Mouse (Mus musculus) cortical plate, adult 2 months (tissue): ENCODE measurements around the gene Fam209. TPM values are rescaled to one million over a fixed set of nuclear protein-coding genes. Genes with fewer than 3 reads are reported as not detected.

Source experiments
- H3K27ac ChIP-seq: fragments of 200-500 bp; 2 replicates; pipeline ENCODE4 v1.5.1; 2012; ENCODE audit warnings: low read length, control low read depth, inconsistent platforms; ENCODE audit not compliant: insufficient read depth
- H3K4me1 ChIP-seq: fragments of 200-500 bp; 2 replicates; pipeline ENCODE4 v1.6.1; 2011; ENCODE audit warnings: low read length; ENCODE audit not compliant: control insufficient read depth, insufficient read depth
- H3K4me3 ChIP-seq: fragments of 200-500 bp; 2 replicates; pipeline ENCODE4 v1.5.1; 2011; ENCODE audit warnings: mild to moderate bottlenecking, low read length, control low read depth; ENCODE audit not compliant: insufficient read depth
- CTCF ChIP-seq: fragments of 200-500 bp; IDR thresholded peaks from 2 replicates; pipeline ENCODE4 v1.5.1; 2011; ENCODE audit warnings: mild to moderate bottlenecking, control low read depth, low read length; ENCODE audit not compliant: insufficient read depth; ENCODE audit errors: extremely low read depth
- POLR2A ChIP-seq: fragments of 200-500 bp; IDR thresholded peaks from 2 replicates; pipeline ENCODE4 v1.6.1; 2011; ENCODE audit warnings: mild to moderate bottlenecking, low read length, control low read depth; ENCODE audit not compliant: insufficient read depth; ENCODE audit errors: extremely low read depth
- polyA plus RNA-seq: library from polyadenylated mRNA; depleted of rRNA; stranded (reverse); fragments of >200 nt; gene quantifications from 2 replicates; pipeline ENCODE4 v1.2.3, GENCODE M21; 2012

Fam209 gene
- polyA plus RNA-seq, 1 experiment: not detected

DNA sequence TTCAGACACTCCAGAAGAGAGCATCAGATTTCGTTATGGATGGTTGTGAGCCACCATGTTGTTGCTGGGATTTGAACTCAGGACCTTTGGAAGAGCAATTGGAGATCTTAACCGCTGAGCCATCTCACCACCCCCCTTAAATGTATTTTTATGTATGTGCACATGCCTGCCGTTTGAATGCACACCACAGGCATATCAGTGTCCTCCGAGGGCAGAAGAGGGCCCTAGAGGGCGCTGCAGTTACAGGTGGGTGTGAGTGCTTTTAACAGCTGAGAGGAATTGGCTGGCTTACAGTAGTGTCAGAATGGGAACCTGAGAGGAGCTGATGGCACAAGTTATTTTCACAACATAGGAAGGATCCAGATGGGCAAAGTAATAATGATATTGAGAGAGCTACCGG lies 2.6 kb downstream of the Fam209 start:
- Histone ChIP-seq H3K4me3 (no peak overlapping the region), H3K27ac (no peak overlapping the region), H3K4me1 (no peaks in the 10 kb centered on the region)
- TF ChIP-seq CTCF: no peak; the same call in 1 of the 2 replicates
- TF ChIP-seq POLR2A: no peak

DNA sequence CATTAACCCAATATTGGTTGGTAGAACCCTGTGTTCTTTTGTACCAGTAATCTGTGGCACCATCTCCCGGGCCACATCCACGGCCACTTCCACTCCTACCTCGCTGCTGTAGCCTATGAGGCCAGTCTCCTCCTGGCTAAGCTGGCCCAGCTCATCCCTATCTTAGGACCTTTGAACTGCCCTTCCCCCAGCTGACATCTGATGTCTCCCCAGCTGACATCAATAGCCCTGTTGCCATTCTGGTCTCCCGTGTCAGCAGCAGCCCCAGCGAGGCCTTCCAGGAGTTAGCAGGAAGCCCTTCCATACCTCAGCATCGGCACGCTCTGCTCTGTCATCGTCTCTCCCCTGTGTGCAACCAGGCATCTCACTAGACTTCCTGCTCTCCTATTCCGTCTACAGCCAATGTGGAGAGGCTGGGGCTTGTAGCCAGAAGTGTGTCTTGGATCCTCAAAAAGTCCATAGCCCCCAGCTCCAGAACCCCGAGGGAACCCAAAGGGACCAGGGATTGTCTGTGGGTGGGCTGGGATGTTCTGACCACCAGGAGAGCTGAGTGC lies 4.5 kb downstream of the Fam209 start:
- Histone ChIP-seq H3K4me1 (no peaks in the 10 kb centered on the region), H3K27ac (no peak overlapping the region), H3K4me3 (no peak overlapping the region)
- TF ChIP-seq POLR2A (no peak), CTCF (no peak)

DNA sequence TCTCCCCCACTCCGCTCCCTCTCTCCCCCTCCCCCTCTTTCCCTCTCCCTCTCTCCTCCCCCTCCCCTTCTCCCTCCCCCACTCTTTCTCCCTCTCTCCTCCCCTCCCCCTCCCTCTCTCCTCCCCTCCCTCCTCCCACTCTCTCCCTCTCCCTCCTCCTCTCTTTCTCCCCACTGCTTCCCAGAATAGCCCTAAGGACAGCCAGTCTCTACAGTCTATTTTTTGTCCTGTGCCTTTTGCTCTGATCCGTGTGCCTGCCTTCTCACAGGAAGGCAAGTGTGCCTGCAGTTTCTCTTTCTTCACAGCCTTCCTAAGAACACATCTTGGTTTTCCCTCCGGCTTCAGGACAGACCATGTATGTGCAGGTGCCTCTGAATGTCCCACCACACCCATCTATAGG lies 5.0 kb downstream of the Fam209 start:
- Histone ChIP-seq H3K4me3 (no peak overlapping the region), H3K27ac (no peak overlapping the region), H3K4me1 (no peaks in the 10 kb centered on the region)
- TF ChIP-seq CTCF (no peak), POLR2A (no peak)

DNA sequence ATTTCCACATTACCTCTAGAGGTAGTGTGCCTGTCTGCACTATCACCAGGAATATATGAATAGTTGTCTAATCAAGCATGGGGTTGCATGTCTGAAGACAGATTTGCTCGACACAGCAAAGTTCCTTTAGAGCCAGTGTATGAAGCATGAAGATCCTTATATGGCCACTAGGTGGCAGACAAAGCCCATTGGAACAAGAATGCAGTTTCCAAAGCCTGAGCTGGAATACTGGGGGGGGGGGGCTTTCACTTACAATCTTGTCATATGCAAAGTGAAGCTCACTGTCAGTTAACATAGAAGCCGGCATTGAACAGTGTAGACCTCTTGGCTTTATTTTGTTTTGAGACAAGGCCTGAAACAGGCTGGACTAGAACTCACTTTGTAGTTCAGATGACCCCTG lies 5.5 kb downstream of the Fam209 start:
- no peak for TF ChIP-seq POLR2A
- TF ChIP-seq CTCF: peak; percentile 66
- Histone ChIP-seq H3K4me3 (no peak overlapping the region), H3K4me1 (no peaks in the 10 kb centered on the region), H3K27ac (no peak overlapping the region)

DNA sequence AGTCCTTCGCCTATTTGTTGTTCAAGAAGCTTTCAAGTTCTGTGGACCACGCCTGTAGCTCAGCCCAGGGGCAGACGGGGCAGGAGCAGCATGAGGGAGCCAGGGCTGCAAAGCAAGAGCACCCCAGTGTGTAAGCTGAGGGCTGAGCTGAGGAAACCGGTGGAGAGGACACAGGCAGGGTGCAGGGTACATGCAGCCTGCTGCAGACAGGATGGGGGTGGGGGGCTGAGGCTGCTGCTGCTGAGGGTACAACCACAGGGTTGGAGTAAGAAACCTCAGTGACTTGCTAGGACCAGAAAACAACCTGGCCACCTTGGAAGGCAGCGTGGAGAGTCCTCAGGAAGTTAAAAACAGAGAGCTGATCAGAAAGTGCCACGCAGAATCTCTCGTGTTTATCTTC lies 8.0 kb downstream of the Fam209 start:
- no peaks in the 10 kb centered on the region for H3K4me1 ChIP-seq
- TF ChIP-seq CTCF: no peak
- TF ChIP-seq POLR2A: no peak
- H3K27ac ChIP-seq: no peak overlapping the region
- H3K4me3 ChIP-seq: no peak overlapping the region

DNA sequence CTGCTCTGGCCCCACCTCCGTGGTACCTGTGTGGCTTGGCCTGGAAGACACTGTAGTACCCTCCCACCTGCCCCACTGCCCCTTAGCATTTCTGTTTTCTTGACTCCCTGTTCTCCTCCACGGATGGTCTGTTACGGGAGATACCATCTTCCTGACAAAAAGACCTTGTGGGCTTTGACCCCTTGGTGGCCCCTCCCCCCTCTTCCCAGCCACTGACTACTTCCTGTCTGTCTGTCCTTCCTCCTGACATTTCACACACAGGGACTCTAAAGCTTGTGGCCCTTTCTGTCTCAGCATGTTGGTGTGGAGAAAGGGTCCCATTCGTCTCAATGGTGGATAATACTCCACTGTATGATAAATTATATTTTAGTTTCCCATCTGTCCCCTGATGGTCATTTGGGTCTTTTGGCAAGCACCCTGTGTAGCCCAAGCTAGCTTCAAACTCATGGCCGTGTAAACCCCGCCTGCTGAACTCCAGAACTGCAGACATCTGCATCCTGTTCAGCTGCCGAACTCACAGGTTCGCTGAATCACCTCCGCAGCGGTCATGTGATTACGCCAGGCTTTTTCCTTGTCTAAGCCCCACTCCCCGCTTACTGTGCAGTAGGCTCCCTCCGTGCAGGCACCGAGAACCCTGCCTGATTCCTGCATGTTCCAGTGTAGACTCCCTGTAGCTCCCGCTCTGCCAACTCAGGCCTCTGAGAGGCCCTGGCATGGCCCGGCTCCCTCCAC lies 9.5 kb downstream of the Fam209 start:
- Histone ChIP-seq H3K4me3 (no peak overlapping the region), H3K4me1 (no peaks in the 10 kb centered on the region), H3K27ac (no peak overlapping the region)
- TF ChIP-seq POLR2A: no peak
- TF ChIP-seq CTCF: no peak

DNA sequence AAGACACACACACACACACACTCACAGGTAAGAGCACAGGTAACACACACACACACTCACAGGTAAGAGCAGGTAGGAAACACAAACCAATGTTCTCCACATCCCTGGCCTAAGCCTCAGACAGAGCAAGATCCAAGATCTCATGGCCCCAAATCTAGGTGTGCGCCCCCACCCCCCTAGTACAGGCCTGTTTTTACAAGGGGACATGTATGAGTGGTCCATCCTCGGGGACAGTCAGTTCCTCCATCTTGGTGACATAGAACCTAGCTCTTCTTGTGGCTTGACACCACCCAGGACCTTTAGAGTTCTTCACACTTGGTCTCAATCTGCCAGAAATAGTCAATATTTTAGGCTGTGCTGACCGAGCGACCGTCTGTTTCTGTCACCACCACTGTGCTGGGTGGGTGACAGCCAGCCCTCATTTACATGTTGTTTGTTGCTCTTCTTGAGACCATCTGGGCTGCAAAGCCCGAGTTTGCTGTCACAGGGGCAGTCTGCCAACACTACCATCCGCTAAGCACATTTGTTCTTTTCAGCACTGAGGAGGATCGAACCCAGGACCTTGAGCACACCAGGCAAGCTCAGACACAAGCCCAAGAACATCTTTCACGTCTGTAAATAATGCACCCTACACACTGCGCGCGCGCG lies 11.6 kb downstream of the Fam209 start:
- no peak for TF ChIP-seq POLR2A
- no peak for TF ChIP-seq CTCF
- Histone ChIP-seq H3K4me3 (no peak overlapping the region), H3K27ac (no peak overlapping the region), H3K4me1 (no peaks in the 10 kb centered on the region)

DNA sequence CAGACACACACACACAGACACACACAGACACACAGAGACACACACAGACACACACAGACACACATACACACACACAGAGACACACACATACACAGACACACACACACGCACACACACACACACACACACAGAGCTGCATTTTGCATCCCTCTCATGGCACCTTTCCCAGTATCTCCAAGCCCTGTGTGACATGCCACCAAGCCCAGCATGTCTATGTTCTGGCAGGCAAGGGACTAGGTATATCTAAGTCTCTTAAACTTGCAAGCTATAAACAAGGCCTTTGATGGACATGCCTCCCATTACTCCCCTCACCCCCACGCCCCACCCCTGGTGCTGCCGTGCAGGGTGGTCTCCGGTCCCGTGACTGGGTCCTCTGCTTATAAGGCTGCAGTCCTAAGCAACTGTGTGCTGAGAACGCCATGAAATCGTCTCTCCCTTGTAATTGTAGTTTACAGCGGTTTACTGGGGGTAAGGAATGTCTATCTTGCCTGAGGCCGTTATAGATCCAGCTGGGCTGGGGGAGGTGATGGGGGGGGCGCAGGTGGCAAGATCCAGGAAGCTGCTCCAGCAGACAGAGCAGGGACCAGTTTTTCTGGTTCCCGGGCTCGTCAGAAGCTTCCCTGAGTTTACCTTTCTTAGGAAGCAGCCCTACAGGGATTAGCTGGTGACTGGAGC lies 12.5 kb downstream of the Fam209 start:
- no peaks in the 10 kb centered on the region for H3K4me1 ChIP-seq
- TF ChIP-seq CTCF: no peak
- TF ChIP-seq POLR2A: no peak
- H3K27ac ChIP-seq: no peak overlapping the region
- no peak overlapping the region for H3K4me3 ChIP-seq

DNA sequence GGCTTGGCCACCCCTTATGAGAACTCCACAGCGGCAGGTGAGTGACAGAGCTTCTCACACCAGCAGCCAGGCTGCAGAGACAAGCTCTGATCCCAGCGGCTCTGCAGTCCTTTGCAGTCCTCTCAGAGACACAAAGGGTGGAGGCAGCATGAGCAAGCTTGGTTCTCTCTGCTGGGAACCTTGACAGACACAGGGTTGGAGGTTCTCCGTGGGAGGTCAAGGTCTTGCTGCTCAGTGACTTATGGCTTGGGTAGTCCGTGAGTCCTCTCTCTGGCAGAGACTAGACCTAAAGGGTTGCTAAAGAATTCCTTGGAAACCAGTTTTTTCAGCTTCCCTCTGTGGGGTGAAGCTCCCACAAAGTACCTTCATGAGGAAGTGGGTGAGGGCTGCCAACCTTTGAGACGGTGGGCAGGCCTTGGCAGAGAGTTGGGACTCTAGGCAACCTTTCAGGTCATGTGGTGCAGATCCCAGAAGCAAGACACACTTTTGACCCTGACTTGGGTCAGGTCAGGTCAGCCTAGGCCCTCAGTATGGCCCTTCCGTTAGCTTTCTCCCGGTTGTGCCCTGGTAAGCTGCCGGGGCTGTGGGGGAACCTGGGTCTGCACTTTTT lies 24.5 kb downstream of the Fam209 start:
- no peak overlapping the region for H3K4me3 ChIP-seq
- no peak overlapping the region for H3K27ac ChIP-seq
- TF ChIP-seq CTCF (no peak), POLR2A (no peak)

DNA sequence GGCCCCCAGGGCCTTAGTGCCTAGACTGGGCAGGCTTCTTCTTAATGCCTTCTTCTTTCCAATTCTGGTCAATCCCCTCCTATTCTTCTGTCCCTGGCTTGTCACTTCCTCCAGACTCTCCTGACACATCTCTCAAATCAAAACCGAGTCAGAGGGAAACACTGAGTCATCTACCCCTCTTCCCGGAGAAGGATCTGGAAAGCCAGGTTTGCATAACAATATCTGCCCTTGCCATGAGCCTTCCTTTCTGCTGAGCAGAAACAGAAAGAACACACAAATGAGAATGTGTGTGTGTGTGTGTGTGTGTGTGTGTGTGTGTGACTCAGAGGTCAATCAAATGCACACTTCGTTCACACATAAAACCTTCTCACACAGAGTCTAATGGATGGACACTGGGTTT lies 26.5 kb downstream of the Fam209 start:
- H3K4me1 ChIP-seq: no peaks in the 10 kb centered on the region
- TF ChIP-seq CTCF (no peak), POLR2A (no peak)
- H3K27ac ChIP-seq: no peak overlapping the region
- no peak overlapping the region for H3K4me3 ChIP-seq

More for the DNA sequence above, 24.5 kb downstream of the Fam209 start:
- no peaks in the 10 kb centered on the region for H3K4me1 ChIP-seq
